Mouse (Mus musculus) cerebellum, adult 11-12 months (tissue): Measurements from ENCODE around the gene Gm9195.
A peak's percentile ranks its signal among the peaks of the same experiment; 100 is the strongest.

Source experiments
- DNase-seq: peaks from one replicate; pipeline ENCODE4 v3.0.0; 2022

Gene Gm9195

DNA sequence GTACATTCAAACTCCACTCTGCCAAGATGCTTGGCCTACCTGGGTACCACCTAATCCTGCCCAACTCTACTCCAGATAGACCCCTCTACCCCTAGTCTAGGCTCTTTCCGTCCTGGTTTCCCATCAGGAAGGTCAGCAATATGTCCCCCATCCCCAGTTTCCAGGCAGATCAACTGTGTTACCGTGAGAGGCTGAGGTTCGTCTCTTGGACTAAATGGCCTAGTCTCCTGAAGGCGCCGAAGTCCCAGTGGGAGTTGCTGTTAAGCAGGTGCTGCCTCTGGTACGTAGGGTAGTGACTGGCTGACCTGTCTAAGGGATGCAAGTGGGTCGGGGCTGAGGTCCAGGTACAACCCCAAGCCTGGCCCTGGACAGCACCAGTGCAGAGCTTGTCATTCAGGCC lies 50.7 kb downstream of the Gm9195 start:
- no peak for DNase-seq

DNA sequence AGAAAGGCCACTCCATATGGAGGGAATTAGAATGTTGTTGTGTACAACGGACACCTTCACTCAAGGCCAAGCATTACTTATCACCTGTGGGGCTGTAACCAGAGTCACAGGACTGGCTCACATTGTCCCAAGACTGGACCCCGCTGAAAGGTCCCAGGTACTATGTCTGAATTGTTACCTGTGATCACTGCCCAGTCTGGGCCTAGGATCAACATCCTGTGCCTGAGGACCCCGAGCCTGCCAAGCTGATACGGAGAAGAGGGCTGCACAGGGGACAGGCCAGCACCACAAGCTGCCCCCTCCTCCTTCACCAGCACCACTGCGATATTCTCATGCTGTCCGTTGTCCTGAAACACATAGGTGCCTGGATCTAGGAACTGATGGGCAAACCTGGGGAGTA lies 51.2 kb downstream of the Gm9195 start:
- no peak for DNase-seq

DNA sequence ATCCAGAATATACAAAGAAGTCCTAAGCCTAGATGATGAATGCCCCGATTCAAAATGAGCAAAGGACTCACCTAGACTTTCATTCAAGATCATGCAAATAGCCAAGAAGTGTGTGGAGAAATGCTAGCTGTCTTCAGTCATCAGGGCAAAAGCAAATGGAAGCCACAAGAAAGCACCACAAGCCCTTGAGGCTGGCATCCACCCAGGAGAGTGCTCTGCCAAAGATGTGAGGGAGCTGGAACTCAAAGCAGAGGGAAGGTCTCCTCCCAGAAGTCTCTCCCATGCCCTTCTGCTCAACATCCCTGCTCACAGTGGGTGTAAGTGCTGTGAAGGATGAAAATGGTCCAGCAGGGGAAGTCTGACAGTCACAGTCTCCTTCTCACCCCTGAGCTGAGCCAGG lies 52.7 kb downstream of the Gm9195 start:
- DNase-seq, result no peak

DNA sequence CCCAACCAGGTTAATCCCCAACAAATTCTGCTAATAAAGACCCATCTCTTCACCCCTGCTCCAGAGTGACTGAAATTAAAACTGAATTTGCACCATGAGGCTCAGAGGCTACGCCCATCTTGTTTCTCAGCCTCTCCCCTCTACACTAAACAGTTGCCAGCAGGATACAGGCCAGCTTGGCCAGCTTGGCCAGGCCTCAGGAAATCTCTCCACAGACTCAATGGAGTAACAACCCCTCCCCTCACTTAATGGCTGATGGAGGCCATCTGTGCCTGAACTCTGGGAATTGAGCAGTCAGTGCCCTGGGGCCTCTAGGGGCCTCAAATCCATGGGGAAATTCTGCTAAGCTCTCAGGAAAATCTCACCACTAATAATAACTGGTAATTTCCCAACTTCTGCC lies 101.9 kb downstream of the Gm9195 start:
- peak; percentile 37 for DNase-seq

DNA sequence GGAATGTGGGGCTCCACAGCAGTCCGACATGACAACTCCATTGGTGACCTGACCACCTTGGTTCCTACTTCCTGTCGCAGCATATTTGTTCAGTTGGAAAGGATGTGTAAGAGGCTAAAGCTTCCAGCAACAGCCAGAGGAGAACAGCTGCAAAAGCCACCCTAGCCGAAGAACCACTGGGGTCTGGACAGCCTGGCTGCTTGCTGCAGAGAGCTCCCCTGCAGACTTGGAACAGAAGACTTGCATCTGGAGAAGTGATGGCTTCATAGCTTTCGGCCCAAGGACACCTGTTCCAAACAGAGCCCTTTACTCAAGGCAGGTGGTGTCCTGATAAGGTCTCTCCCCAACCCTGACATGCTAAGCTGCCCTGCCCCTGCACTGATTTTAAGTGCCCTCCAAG lies 102.3 kb downstream of the Gm9195 start:
- DNase-seq, result no peak

DNA sequence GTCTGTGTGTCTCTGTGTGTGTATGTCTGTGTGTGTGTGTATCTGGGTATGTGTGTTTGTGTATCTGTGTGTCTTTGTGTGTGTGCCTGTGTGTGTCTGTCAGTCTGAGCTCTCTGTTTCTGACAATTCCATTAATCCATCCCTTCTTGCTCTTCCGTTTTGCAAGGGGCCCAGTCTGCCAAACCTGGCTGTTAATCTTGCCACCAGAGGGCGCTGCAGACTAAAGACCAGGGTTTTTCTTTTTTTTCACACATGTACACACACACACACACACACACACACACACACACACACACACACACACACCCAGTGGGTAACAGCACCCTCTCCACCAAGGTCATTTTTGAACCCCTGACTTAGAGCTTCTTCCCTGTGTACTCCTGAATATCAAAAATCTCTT lies 114.4 kb downstream of the Gm9195 start:
- no peak for DNase-seq
